Mouse (Mus musculus) lung, postnatal 0 days (tissue): ENCODE results near the gene S100a4. TPM values are rescaled to one million over a fixed set of nuclear protein-coding genes. Genes with fewer than 3 reads are reported as not detected.
A peak's percentile ranks its signal among the peaks of the same experiment; 100 is the strongest.

Experiments used
- ATAC-seq: fragments of 200-750 bp; cut with Nextera tagmentation; 2 replicates; pipeline ENCODE4 v1.8.0; 2017; ENCODE audit warnings: moderate library complexity
- DNase-seq: peaks from one replicate; pipeline ENCODE4 v3.0.0-alpha.2; 2016; ENCODE audit warnings: low spot score
- H3K27ac ChIP-seq: fragments of 300-500 bp; sonication (generic); 2 replicates; pipeline ENCODE4 v1.5.1; 2014; ENCODE audit warnings: antibody characterized with exemption, mild to moderate bottlenecking, low read length, mixed read lengths
- H3K27me3 ChIP-seq: fragments of 300-500 bp; sonication (generic); replicated peaks from 2 replicates; pipeline ENCODE4 v1.6.1; 2014; ENCODE audit warnings: low read length, mixed read lengths; ENCODE audit not compliant: insufficient read depth
- H3K36me3 ChIP-seq: fragments of 300-500 bp; sonication (generic); 2 replicates; pipeline ENCODE4 v1.6.1; 2014; ENCODE audit warnings: low read length, mixed read lengths; ENCODE audit not compliant: insufficient read depth
- H3K4me1 ChIP-seq: fragments of 300-500 bp; sonication (generic); 2 replicates; pipeline ENCODE4 v1.6.1; 2014; ENCODE audit warnings: antibody characterized with exemption, low read depth, low read length, mixed read lengths; ENCODE audit not compliant: insufficient read depth
- H3K4me2 ChIP-seq: fragments of 300-500 bp; sonication (generic); replicated peaks from 2 replicates; pipeline ENCODE4 v1.6.1; 2014; ENCODE audit warnings: low read depth, mild to moderate bottlenecking, low read length, moderate library complexity, mixed read lengths
- H3K4me3 ChIP-seq: fragments of 300-500 bp; sonication (generic); 2 replicates; pipeline ENCODE4 v1.5.1; 2014; ENCODE audit warnings: low read depth, low read length
- H3K9ac ChIP-seq: fragments of 300-500 bp; sonication (generic); replicated peaks from 2 replicates; pipeline ENCODE4 v1.6.1; 2014; ENCODE audit warnings: low read depth, mild to moderate bottlenecking
- H3K9me3 ChIP-seq: fragments of 300-500 bp; sonication (generic); 2 replicates; pipeline ENCODE4 v1.6.1; 2016; ENCODE audit warnings: low read length, mixed read lengths
- CTCF ChIP-seq: IDR thresholded peaks from 2 replicates; pipeline ENCODE4 v1.5.1; 2016; ENCODE audit warnings: antibody characterized with exemption, mild to moderate bottlenecking
- EP300 ChIP-seq: IDR thresholded peaks from 2 replicates; pipeline ENCODE4 v1.6.1; 2016; ENCODE audit warnings: antibody characterized with exemption, mild to moderate bottlenecking, control low read depth
- WGBS: fragments of 180-500 bp; shearing (Covaris S2); extraction: QIAGEN DNeasy Blood & Tissue Kit; methylation state at CpG from one replicate; pipeline ENCODE4 v1.1.7; 2014; 5-methylcytosine and 5-hydroxymethylcytosine counted together
- polyA plus RNA-seq: library from polyadenylated mRNA; unstranded; fragments of >200 nt; fragmentation: Nextera tagmentation; extraction: Ambion mirVana; gene quantifications from 2 replicates; pipeline ENCODE4 v1.2.1, GENCODE M21; 2015

Gene S100a4
- polyA plus RNA-seq, 1 experiment from 2014 or later = 24.3 TPM

DNA sequence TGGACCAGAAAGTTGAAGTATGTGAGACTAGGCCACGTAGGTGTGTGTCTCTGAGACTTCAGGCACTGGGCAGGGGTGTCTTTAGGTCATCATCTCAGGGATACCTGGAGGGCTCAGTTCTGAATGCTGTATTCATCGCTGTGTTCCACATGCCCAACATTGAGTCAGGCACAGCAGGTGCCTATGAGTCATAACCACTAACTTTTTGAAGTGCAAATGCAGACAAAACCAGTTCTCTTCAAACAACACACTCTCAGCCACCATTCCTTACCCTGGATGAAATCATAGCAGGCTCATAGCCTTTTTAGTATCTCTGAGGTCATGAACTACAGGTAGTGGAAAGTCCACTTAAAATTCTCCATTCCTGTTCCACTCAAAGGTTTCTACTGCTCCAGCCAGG lies 25.7 kb downstream of the S100a4 start:
- no peaks in the 10 kb centered on the region for H3K9me3 ChIP-seq
- no peak for TF ChIP-seq EP300
- no peak for TF ChIP-seq CTCF
- H3K36me3 ChIP-seq = no peaks in the 10 kb centered on the region
- no peak overlapping the region for H3K4me3 ChIP-seq
- no peaks in the 10 kb centered on the region for H3K27me3 ChIP-seq
- no peak overlapping the region for H3K27ac ChIP-seq
- H3K9ac ChIP-seq = no peak overlapping the region
- no peak overlapping the region for H3K4me2 ChIP-seq
- DNase-seq = peak; percentile 76
- H3K4me1 ChIP-seq = no peaks in the 10 kb centered on the region
- 63% methylated on average over 2 of the region's 2 CpGs for WGBS
- peak; percentile 83 for ATAC-seq

DNA sequence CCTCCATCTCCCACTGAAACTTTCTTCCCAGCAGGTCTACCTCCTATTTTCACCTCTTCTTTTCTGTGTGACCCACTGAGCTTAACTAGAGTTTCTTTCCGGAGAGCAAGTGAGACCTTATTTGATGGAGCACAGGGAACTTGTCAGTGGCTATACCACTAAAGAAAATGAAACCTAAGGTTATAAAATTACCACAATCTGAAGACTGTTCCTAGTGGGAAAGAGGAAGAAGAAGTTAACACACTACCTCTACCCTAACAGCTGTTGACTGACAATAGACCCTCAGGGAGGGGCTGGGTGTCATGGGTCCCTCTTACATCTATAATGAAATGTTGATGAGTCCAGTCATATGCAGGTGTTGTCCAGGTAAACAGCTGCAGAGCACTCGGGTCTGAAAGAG lies 28.4 kb downstream of the S100a4 start:
- Histone ChIP-seq H3K4me3 (no peak overlapping the region), H3K9me3 (no peaks in the 10 kb centered on the region), H3K9ac (no peak overlapping the region), H3K36me3 (no peaks in the 10 kb centered on the region), H3K27ac (no peak overlapping the region), H3K4me1 (no peaks in the 10 kb centered on the region), H3K4me2 (no peak overlapping the region), H3K27me3 (no peaks in the 10 kb centered on the region)
- DNase-seq (no peak), ATAC-seq (no peak)
- 63% methylated on average over 2 of the region's 2 CpGs for WGBS
- TF ChIP-seq CTCF (no peak), EP300 (no peak)

DNA sequence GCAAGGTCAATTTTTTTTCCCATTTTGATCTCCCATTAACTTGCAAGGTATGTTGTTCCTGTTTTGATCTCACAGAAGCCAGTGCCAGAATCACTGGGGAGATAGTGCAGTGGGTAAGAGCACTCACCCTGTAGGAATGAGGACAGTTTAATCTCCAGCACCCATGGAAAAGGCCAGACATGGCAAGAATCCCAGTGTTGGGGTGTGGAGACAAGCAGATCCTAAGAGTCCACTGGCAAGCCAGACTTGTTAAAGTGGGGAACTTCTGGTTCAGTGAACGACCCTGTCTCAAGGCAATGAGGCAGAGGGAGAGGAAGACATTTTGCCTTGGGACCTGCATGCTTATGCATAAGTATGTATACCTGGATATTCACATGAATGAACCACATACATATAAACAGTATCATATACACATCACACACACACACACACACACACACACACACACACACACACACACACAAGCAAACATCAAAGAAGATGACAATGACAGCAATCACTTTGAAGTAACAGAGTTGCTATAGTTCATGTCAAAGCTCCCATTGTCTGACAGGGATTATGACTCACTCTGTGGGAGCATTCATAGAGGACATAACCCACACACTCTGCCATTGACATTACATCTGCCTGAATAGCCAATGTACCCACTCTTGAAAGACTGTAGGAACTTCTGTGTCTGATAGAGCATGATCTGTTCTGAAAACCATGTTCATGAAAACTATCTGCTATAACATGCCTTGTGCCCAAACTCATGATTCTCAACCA lies 35.1 kb downstream of the S100a4 start:
- H3K27me3 ChIP-seq = no peaks in the 10 kb centered on the region
- no peak overlapping the region for H3K4me3 ChIP-seq
- no peak for ATAC-seq
- no peaks in the 10 kb centered on the region for H3K4me1 ChIP-seq
- H3K27ac ChIP-seq = no peak overlapping the region
- 60% methylated on average over 1 of the region's 1 CpGs for WGBS
- no peaks in the 10 kb centered on the region for H3K36me3 ChIP-seq
- no peaks in the 10 kb centered on the region for H3K9me3 ChIP-seq
- H3K4me2 ChIP-seq = no peak overlapping the region
- TF ChIP-seq EP300 = no peak
- H3K9ac ChIP-seq = no peak overlapping the region
- no peak for DNase-seq

DNA sequence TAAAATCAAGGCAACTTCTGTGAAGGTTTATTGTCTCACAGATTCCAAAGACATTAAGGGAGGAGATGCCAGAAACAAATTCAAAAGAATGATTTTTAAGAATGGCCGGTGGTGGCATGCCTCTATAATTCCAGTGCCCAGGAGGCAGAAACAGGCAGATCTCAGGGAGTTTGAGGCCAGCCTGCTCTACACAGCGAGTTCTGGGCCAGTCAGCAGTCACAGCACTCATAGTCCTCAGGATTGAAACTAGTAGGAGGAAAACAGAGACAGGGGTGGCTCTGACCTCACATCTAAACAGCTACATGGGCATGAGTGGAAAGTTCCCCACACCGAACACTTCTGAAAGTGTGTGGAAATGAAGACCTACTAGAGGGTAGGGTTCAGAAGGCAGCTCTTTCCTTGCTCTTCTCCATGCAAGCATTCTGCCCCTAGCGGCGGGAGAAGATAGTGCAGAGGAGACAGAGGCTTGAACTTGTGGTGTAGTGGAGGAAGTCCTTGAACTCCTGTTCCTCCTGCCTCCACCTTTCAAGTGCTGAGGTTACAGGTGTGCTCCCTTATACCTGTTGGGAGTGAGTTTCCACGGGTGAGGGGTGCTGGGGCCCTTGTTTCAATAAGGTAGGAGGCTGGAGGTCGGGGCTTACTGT lies 36.1 kb downstream of the S100a4 start:
- Histone ChIP-seq H3K9ac (no peak overlapping the region), H3K36me3 (no peaks in the 10 kb centered on the region), H3K4me3 (no peak overlapping the region), H3K4me2 (no peak overlapping the region), H3K9me3 (no peaks in the 10 kb centered on the region), H3K27ac (no peak overlapping the region), H3K27me3 (no peaks in the 10 kb centered on the region), H3K4me1 (no peaks in the 10 kb centered on the region)
- no peak for ATAC-seq
- TF ChIP-seq EP300 (no peak), CTCF (peak; percentile 78)
- peak; percentile 39 for DNase-seq
- 51% methylated on average over 7 of the region's 7 CpGs for WGBS

DNA sequence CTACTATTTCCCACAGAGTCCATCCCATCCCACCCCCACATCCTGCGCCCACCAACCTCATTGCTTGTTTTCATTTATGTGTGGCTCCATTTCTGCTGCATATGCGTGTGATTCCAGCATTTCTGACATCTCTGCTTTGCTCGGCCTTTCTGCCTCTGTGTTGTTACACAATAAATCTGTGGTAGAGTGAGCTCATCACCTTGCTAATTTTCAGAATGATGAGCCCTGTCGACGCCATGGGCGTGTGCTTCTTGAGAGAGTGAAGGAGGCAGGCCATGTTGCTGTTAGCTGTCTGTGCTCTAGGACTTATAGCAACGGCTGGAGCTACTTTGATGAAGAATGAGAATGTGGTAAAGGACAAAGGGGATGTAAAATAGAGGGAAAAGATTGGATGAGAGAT lies 37.4 kb downstream of the S100a4 start:
- no peak overlapping the region for H3K9ac ChIP-seq
- ATAC-seq = no peak
- no peaks in the 10 kb centered on the region for H3K4me1 ChIP-seq
- 80% methylated on average over 7 of the region's 7 CpGs for WGBS
- no peak overlapping the region for H3K4me3 ChIP-seq
- H3K36me3 ChIP-seq = no peaks in the 10 kb centered on the region
- no peak for DNase-seq
- H3K27ac ChIP-seq = no peak overlapping the region
- no peaks in the 10 kb centered on the region for H3K9me3 ChIP-seq
- H3K27me3 ChIP-seq = no peaks in the 10 kb centered on the region
- no peak for TF ChIP-seq CTCF
- TF ChIP-seq EP300 = no peak
- no peak overlapping the region for H3K4me2 ChIP-seq

DNA sequence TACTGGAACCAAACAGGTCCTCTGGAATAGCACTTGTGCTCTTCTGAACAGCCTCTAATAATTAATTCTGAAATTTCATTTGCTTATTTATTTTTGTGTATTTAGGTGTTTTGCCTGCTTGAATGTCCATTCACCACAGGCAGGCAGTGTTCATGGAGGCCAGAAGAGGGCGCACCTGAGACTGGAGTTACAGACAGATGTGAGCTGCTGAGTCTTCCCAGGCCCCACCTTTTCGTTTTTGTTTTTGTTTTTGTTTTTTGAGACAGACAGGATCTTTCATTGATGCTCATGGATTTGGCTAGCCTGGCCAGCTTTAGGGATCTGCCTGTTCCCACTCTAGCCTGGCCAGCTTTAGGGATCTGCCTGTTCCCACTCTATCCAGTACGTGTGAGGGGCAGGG lies 40.6 kb downstream of the S100a4 start:
- Histone ChIP-seq H3K4me1 (no peaks in the 10 kb centered on the region), H3K9me3 (no peaks in the 10 kb centered on the region), H3K4me3 (no peak overlapping the region), H3K9ac (no peak overlapping the region), H3K4me2 (no peak overlapping the region), H3K36me3 (no peaks in the 10 kb centered on the region), H3K27me3 (no peaks in the 10 kb centered on the region), H3K27ac (no peak overlapping the region)
- no peak for ATAC-seq
- peak; percentile 45 for DNase-seq
- TF ChIP-seq CTCF (peak; percentile 75), EP300 (no peak)
- 40% methylated on average over 3 of the region's 3 CpGs for WGBS
